ENCODE assay signal across 9 mouse cellular contexts in the genomic region with DNA sequence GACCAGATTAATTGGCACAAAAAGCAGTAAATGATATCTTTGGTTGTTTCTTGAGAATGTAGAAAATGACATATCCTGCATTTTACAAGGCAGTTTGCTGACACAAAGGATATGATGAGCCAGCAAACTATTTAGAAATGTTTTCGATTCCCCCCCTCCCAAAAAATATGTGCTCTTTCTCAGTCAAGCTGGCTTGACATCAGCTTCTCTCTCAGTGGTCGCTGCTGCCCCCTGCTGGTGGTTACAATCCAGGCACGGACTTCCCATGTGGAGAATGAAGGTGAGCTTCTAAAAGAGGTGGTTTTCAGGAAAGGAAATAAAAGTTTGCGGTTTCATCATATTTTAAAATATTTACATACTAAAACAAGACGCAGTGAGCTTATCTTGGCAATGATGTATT.
DNase-seq lines count a peak whose midpoint lies in the region; ATAC-seq and TF ChIP-seq lines count a peak whose summit lies in the region.
"Had no signal": no experiment of that assay in that cellular context is flagged by ENCODE, and none has a peak within 500 bp of the region (broad histone marks: within the 10 kb centered on the region; RNA-seq: fewer than 3 reads in every experiment).

No protein-coding gene starts in this region.

- H3K9ac ChIP-seq in kidney, embryonic 14.5 days (ENCODE audit: low read depth, low read length): no peak overlapping the region
- H3K9ac ChIP-seq: neural tube, embryonic 13.5 days had no signal

- TF ChIP-seq CTCF in lung, adult 2 months (IDR thresholded peaks at IDR 0.05; ENCODE audit: insufficient read depth, low read length): peak; percentile 82

- no peak for TF ChIP-seq POLR2A in lung, adult 2 months (IDR thresholded peaks at IDR 0.05; ENCODE audit: borderline replicate concordance, extremely low read depth, low read depth, low read length)

- no peaks in the 10 kb centered on the region for H3K36me3 ChIP-seq in kidney, embryonic 14.5 days (ENCODE audit: control insufficient read depth, insufficient read depth, low read length)
- H3K36me3 ChIP-seq: neural tube, embryonic 13.5 days had no signal

- H3K9me3 ChIP-seq in kidney, embryonic 14.5 days (ENCODE audit: control insufficient read depth, low read length): no peaks in the 10 kb centered on the region
- H3K9me3 ChIP-seq: neural tube, embryonic 13.5 days had no signal

- no peak overlapping the region for H3K4me3 ChIP-seq in kidney, embryonic 14.5 days (ENCODE audit: low read length)
- H3K4me3 ChIP-seq in lung, adult 2 months (replicated peaks; ENCODE audit: extremely low read depth, low read depth, low read length): no peak overlapping the region
- H3K4me3 ChIP-seq: neural tube, embryonic 13.5 days had no signal

- ATAC-seq in kidney, embryonic 14.5 days (ENCODE audit: low FRiP score, low TSS enrichment): no peak
- peak; percentile 64; the same call in 1 of the 2 replicates for ATAC-seq in cerebellum, adult (ENCODE audit: insufficient number of reproducible peaks, low FRiP score, low TSS enrichment)

- no peaks in the 10 kb centered on the region for H3K27me3 ChIP-seq in kidney, embryonic 14.5 days (ENCODE audit: control insufficient read depth, insufficient read depth, low read length)
- H3K27me3 ChIP-seq: neural tube, embryonic 13.5 days had no signal

- WGBS in kidney, embryonic 14.5 days: 20% methylated on average over 5 of the region's 5 CpGs
- WGBS in lung, adult 2 months: 8% methylated on average over 5 of the region's 5 CpGs

- H3K4me1 ChIP-seq in kidney, embryonic 14.5 days (ENCODE audit: control insufficient read depth, insufficient read depth, low read length): no peaks in the 10 kb centered on the region
- no peaks in the 10 kb centered on the region for H3K4me1 ChIP-seq in lung, adult 2 months (ENCODE audit: control insufficient read depth, insufficient read depth, low read length)
- H3K4me1 ChIP-seq: neural tube, embryonic 13.5 days had no signal

- DNase-seq in kidney, adult 18-20 months: peak; percentile 78
- DNase-seq in frontal cortex, postnatal 14 days (ENCODE audit: low spot score in 2 of 2): peak; percentile 24 to 78
- peak; percentile 65 to 91 for DNase-seq in kidney, postnatal 36 days
- peak; percentile 70 for DNase-seq in lung, adult 2 months
- peak; percentile 73 to 88 for DNase-seq in right cerebral cortex, postnatal 10 days (ENCODE audit: low spot score in 2 of 2)
- peak; percentile 81 for DNase-seq in urinary bladder, postnatal 25 days (ENCODE audit: low spot score)

- H3K4me2 ChIP-seq in kidney, embryonic 14.5 days (replicated peaks; ENCODE audit: low read depth, low read length): no peak overlapping the region
- H3K4me2 ChIP-seq: neural tube, embryonic 13.5 days had no signal

- no peak overlapping the region for H3K27ac ChIP-seq in kidney, embryonic 14.5 days (ENCODE audit: low read depth, low read length)
- H3K27ac ChIP-seq: neural tube, embryonic 13.5 days had no signal
